Mouse (Mus musculus) embryo, embryonic 11.5 days (tissue): ENCODE results near the gene Mtcl1.

ENCODE experiments used
- DNase-seq: peaks from one replicate; pipeline ENCODE4 v3.0.0-alpha.2; 2012; ENCODE audit warnings: low read depth, low spot score

The Mtcl1 gene

DNA sequence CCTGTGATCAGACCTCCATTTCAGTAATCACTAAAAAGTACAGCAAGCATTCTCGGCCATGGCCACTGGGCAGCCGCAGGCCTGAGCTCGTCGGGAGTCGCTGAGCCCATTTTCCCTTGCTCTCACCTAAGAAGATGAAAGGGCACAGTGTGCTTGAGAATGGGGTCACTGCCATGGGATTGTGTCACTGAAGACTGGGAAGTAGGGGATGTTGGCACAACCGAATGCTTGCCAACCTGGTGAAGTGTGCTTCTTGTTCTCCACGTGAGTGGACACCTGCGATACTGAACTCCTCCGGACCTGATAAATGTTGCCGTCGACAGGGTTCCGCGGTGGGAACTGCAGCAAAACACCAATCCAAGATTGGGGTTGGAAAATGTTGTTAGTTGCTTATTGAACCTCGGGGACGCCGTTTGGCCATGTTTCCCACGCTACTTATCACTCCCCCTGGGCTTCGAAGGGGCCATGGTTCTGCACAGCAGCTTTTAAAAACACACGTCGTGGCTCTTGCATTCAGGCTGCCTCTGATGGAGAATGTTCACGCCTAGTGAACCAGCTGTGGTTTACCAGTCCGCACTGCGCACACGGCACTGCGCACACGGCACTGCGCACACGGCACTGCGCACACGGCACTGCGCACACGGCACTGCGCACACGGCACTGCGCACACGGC, 85.6 kb downstream of the Mtcl1 start:
- no peak for DNase-seq

GRCm38 (mm10) chr17:66362287-66363016, 87.1 kb downstream of the Mtcl1 start:
- no peak for DNase-seq

- DNase-seq, result no peak
Observed at GRCm38 (mm10) chr17:66358026-66358978, 91.2 kb downstream of the Mtcl1 start.

- DNase-seq, result no peak
Observed at GRCm38 (mm10) chr17:66357171-66358025, 92.2 kb downstream of the Mtcl1 start.

DNA sequence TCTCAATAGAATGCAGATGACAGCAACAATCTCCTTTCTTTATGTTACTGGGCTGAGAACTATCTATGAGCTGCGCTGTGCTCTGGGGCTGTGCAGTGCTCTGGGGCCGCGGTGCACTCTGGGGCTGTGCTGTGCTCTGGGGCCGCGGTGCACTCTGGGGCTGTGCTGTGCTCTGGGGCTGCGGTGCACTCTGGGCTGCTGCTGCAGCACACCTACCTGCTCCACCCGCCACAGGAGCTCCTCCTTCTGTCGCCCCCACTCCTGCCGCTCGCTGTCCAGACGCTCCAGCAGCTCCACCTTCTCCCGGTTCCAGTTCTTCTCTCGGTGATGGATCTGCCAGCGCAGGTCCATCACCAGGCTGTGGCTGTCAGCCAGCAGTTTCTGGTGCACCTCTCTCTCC, 95.6 kb downstream of the Mtcl1 start:
- no peak for DNase-seq

- DNase-seq, result no peak
Observed at GRCm38 (mm10) chr17:66352847-66353643, 96.5 kb downstream of the Mtcl1 start.

GRCm38 (mm10) chr17:66352219-66352618, 97.3 kb downstream of the Mtcl1 start:
- no peak for DNase-seq

DNA sequence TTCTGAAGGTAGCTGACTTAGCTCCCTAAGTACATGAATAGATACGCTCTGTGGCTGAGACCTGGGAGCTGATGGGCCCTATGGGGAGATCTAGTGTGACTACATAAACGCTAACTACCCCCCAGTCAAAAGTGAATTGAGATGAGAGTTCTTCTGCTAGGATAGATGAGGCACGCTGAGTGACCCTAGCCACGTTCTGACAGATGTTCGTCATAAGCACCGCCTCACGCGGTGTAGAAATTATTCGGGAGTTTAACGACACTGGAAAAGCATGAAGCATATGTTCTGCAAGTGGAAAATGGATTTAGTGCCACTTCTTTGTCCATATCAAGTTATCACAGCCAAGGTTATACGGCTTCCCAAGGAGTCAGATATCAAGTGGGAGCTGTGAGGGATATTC, 98.9 kb downstream of the Mtcl1 start:
- no peak for DNase-seq

- DNase-seq, result no peak
Observed at GRCm38 (mm10) chr17:66350127-66350526, 99.4 kb downstream of the Mtcl1 start.

- no peak for DNase-seq
Observed at GRCm38 (mm10) chr17:66346378-66346777, 103.2 kb downstream of the Mtcl1 start.

DNA sequence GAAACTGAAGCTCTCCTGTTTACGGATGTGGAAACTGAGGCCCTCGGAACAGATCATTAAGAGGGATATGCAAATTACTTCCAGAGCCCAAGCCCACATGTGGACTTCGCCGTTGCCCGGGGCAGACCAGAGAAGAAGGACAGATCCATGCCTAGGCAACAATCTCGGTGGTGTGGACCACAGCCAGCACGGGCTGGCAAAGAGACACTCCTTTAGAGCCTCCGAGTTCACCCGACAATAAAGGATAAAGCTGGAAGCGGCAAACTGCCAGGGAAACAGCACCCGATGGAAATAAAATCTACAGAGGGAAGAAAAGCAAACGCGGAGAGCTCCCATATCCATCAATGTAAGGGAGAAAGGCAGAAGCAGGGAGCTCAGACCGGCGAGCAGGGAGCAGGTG, 103.9 kb downstream of the Mtcl1 start:
- DNase-seq, result no peak

DNA sequence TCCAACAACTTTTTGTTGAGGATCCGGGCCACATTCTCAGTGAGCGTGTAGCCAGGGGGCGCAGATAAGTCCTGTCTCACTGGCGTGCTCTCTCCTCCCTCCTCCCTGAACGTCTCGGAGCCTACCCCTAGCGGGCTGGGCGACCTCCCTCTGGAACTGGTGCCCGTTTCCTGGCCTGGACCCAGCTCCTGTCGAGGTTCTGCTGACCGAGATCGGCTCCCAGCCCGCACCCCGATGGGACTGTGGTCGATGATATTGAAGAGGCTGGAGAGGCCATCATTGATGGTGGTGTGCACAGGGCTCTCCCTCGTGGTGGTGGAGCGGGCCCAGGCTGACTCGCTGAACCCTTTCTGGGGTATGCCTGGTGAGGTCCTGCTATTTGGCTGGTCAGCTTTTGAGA, 106.6 kb downstream of the Mtcl1 start:
- no peak for DNase-seq

DNA sequence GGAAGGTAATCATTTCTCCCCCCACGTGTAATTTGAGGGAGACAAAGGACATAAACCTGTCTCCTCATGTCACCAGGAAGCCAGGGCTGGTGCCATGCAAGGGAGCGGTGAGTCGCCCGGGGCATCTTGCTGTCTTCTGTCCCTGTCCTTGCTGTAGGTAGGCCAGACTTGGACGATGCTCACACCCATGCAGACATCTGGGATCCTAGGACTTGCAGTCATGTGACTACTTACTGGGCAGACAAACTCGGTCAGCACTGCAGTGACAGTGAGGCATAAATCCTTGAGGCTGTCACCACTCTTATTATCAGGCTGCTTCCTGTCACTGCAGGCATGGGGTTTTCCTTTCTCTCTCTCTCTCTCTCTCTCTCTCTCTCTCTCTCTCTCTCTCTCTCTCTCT, 107.9 kb downstream of the Mtcl1 start:
- no peak for DNase-seq

GRCm38 (mm10) chr17:66340798-66341197, 108.8 kb downstream of the Mtcl1 start:
- DNase-seq, result no peak

- DNase-seq, result no peak
Observed at GRCm38 (mm10) chr17:66337929-66338328, 111.6 kb downstream of the Mtcl1 start.

GRCm38 (mm10) chr17:66335568-66335967, 114.0 kb downstream of the Mtcl1 start:
- no peak for DNase-seq

DNA sequence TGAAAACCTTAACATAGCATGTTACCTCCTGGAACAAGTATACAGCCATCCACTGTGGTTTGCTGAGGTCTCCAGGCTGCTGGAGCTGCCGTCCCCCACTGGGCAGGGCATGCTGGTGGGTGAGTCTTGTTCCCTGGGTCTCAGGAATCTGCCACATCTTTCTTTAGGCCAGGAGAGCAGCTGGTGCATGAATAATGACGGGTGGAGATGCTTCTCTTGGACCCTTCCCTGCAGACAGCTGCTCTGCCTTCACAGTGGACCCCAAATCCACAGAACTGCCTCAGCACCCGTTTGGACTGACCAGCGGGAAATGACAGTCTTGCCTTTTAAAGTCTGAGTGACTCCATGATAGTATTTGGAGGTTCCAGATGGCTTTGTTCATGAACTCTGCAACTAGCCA, 114.7 kb downstream of the Mtcl1 start:
- no peak for DNase-seq

- no peak for DNase-seq
Observed at GRCm38 (mm10) chr17:66331207-66331606, 118.3 kb downstream of the Mtcl1 start.

DNA sequence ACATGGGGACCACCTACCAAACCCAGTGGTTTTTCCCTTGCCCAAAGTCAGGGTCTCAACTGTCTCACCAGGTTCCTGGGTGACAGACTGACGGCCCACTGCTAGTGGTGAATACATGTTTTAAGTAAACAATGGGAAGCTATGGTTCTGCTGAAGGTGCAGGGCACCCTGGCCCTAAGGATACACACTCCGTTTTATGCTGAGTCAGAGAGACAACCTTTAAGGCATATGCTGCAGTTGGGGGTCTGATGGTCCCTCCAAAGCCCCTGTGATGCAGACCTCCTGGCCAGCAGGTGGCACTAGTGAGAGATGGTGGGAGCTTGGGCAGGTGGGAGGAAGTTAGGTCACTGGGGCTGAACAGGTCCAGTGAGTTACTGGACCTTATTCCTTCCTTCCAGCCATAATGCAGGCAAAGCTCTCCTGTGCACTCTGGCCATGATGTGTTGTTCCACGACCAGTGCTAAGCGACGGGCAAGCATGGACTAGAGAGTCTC, 123.0 kb downstream of the Mtcl1 start:
- DNase-seq, result no peak

- DNase-seq, result no peak
Observed at GRCm38 (mm10) chr17:66326204-66326545, 123.4 kb downstream of the Mtcl1 start.
